Mouse (Mus musculus): ENCODE results near the gene Rmnd1. TPM values are rescaled to one million over a fixed set of nuclear protein-coding genes. Genes with fewer than 3 reads are reported as not detected.

Rmnd1 gene
- total RNA-seq, 2 experiments from 2014 or later = 31.8 to 55.6 TPM

- peak; percentile 34 for TF ChIP-seq CTCF (IDR thresholded peaks at IDR 0.05)
- no peak for DNase-seq
- H3K4me3 ChIP-seq = peak overlapping the region; percentile 96
Observed at GRCm38 (mm10) chr10:4432996-4433755, 988 bp upstream of the Rmnd1 start.

GRCm38 (mm10) chr10:4431746-4432122 lies 454 bp downstream of the Rmnd1 start:
- no peak for TF ChIP-seq CTCF (IDR thresholded peaks at IDR 0.05)
- no peak for DNase-seq
- Histone ChIP-seq H3K27ac (peak overlapping the region; percentile 93), H3K4me3 (peak overlapping the region; percentile 96)
- intact Hi-C loops (cut with DNase I) = loop anchor here (2.0 kb wide), 1 partner anchor 43 kb away; the partner anchor contains the start of gene Zbtb2

More at GRCm38 (mm10) chr10:4432996-4433755, 988 bp upstream of the Rmnd1 start:
- H3K27ac ChIP-seq = peak overlapping the region; percentile 90
- intact Hi-C loops (cut with DNase I) = loop anchor here (2.0 kb wide), 1 partner anchor 44 kb away; the partner anchor contains the start of gene Zbtb2

GRCm38 (mm10) chr10:4430826-4431225 lies 1.4 kb downstream of the Rmnd1 start:
- intact Hi-C loops (cut with DNase I) = no loop called here

GRCm38 (mm10) chr10:4430399-4430798 lies 1.8 kb downstream of the Rmnd1 start:
- intact Hi-C loops (cut with DNase I) = no loop called here
- peak overlapping the region; percentile 93 for H3K27ac ChIP-seq
- no peak for TF ChIP-seq CTCF (IDR thresholded peaks at IDR 0.05)
- peak overlapping the region; percentile 96 for H3K4me3 ChIP-seq
- DNase-seq = no peak

More at GRCm38 (mm10) chr10:4430826-4431225, 1.4 kb downstream of the Rmnd1 start:
- H3K27ac ChIP-seq = peak overlapping the region; percentile 93
- DNase-seq = peak; percentile 55
- H3K4me3 ChIP-seq = peak overlapping the region; percentile 96
- TF ChIP-seq CTCF (IDR thresholded peaks at IDR 0.05) = no peak; the same call in 1 of the 2 replicates

GRCm38 (mm10) chr10:4425245-4425644 lies 6.9 kb downstream of the Rmnd1 start:
- DNase-seq = peak; percentile 32
- Histone ChIP-seq H3K4me3 (no peak overlapping the region), H3K27ac (no peak overlapping the region)
- intact Hi-C loops (cut with DNase I) = no loop called here
- TF ChIP-seq CTCF (IDR thresholded peaks at IDR 0.05) = peak; percentile 46

- intact Hi-C loops (cut with DNase I) = loop anchor here (5.0 kb wide), 1 partner anchor 755 kb away; no protein-coding TSS in a partner anchor
- Histone ChIP-seq H3K27ac (peak overlapping the region; percentile 35; the same call in 1 of the 2 replicates), H3K4me3 (no peak overlapping the region)
- no peak for TF ChIP-seq CTCF (IDR thresholded peaks at IDR 0.05)
- DNase-seq = peak; percentile 38
Observed at GRCm38 (mm10) chr10:4407191-4407590, 25.0 kb downstream of the Rmnd1 start.

- intact Hi-C loops (cut with DNase I) = loop anchor here (5.0 kb wide), 1 partner anchor 757 kb away; no protein-coding TSS in a partner anchor
- no peak overlapping the region for H3K27ac ChIP-seq
- no peak for TF ChIP-seq CTCF (IDR thresholded peaks at IDR 0.05)
Observed at GRCm38 (mm10) chr10:4405511-4405910, 26.7 kb downstream of the Rmnd1 start.

GRCm38 (mm10) chr10:4404895-4405491 lies 27.2 kb downstream of the Rmnd1 start:
- H3K4me3 ChIP-seq = no peak overlapping the region
- TF ChIP-seq CTCF (IDR thresholded peaks at IDR 0.05) = peak; percentile 75
- intact Hi-C loops (cut with DNase I) = loop anchor here (5.0 kb wide), 1 partner anchor 757 kb away; no protein-coding TSS in a partner anchor
- H3K27ac ChIP-seq = no peak overlapping the region
- DNase-seq = no peak

More at GRCm38 (mm10) chr10:4405511-4405910, 26.7 kb downstream of the Rmnd1 start:
- no peak overlapping the region for H3K4me3 ChIP-seq
- no peak for DNase-seq

GRCm38 (mm10) chr10:4398058-4398457 lies 34.1 kb downstream of the Rmnd1 start:
- no peak overlapping the region for H3K4me3 ChIP-seq
- no peak for TF ChIP-seq CTCF (IDR thresholded peaks at IDR 0.05)
- intact Hi-C loops (cut with DNase I) = no loop called here
- no peak overlapping the region for H3K27ac ChIP-seq
- DNase-seq = no peak

GRCm38 (mm10) chr10:4395321-4395720 lies 36.9 kb downstream of the Rmnd1 start:
- no peak overlapping the region for H3K27ac ChIP-seq
- intact Hi-C loops (cut with DNase I) = no loop called here
- no peak overlapping the region for H3K4me3 ChIP-seq
- TF ChIP-seq CTCF (IDR thresholded peaks at IDR 0.05) = no peak
- DNase-seq = no peak

- peak; percentile 59 for DNase-seq
- Histone ChIP-seq H3K4me3 (peak overlapping the region; percentile 2), H3K27ac (peak overlapping the region; percentile 44; the same call in 1 of the 2 replicates)
- TF ChIP-seq CTCF (IDR thresholded peaks at IDR 0.05) = peak; percentile 70
- intact Hi-C loops (cut with DNase I) = no loop called here
Observed at GRCm38 (mm10) chr10:4391851-4392250, 40.3 kb downstream of the Rmnd1 start.

- intact Hi-C loops (cut with DNase I) = no loop called here
- DNase-seq = no peak
- Histone ChIP-seq H3K4me3 (peak overlapping the region; percentile 9; the same call in 1 of the 2 replicates), H3K27ac (0 out of 2 replicates have a peak overlapping the region, but pooled peaks have one; percentile 44)
- no peak for TF ChIP-seq CTCF (IDR thresholded peaks at IDR 0.05)
Observed at GRCm38 (mm10) chr10:4391076-4391475, 41.1 kb downstream of the Rmnd1 start.

- no peak for TF ChIP-seq CTCF (IDR thresholded peaks at IDR 0.05)
- intact Hi-C loops (cut with DNase I) = no loop called here
- no peak for DNase-seq
- no peak overlapping the region for H3K4me3 ChIP-seq
- H3K27ac ChIP-seq = peak overlapping the region; percentile 99; the same call in 1 of the 2 replicates
Observed at GRCm38 (mm10) chr10:4390550-4390949, 41.6 kb downstream of the Rmnd1 start.
